Mouse (Mus musculus) CH12.LX (cell line): ENCODE results near the gene Prph. TPM values are rescaled to one million over a fixed set of nuclear protein-coding genes. Genes with fewer than 3 reads are reported as not detected.

ENCODE experiments used
- DNase-seq: peaks from one replicate; pipeline ENCODE4 v3.0.0-alpha.2; 2013; ENCODE audit errors: extremely low read depth
- H3K27ac ChIP-seq: 2 replicates; pipeline ENCODE4 v1.5.1; 2012; ENCODE audit warnings: low read depth, mild to moderate bottlenecking, control low read depth, moderate library complexity; ENCODE audit not compliant: insufficient read depth
- H3K27me3 ChIP-seq: replicated peaks from 2 replicates; pipeline ENCODE3; 2012; ENCODE audit warnings: inconsistent platforms
- H3K36me3 ChIP-seq, 2 experiments: replicated peaks in 1 of 2; 2 replicates each; pipeline versions ENCODE3 to v1.6.1; 2012; ENCODE audit warnings: inconsistent platforms in 1 of 2, low read length in 1 of 2, mild to moderate bottlenecking in 1 of 2, mixed read lengths in 1 of 2, moderate library complexity in 1 of 2; ENCODE audit not compliant: control insufficient read depth in 1 of 2, insufficient read depth in 1 of 2
- H3K4me1 ChIP-seq, 2 experiments: 2 replicates each; pipeline ENCODE4 v1.6.1; 2012; ENCODE audit warnings: inconsistent platforms in 1 of 2, moderate library complexity in 1 of 2; ENCODE audit not compliant: insufficient read depth in 2 of 2, control insufficient read depth in 1 of 2
- H3K4me2 ChIP-seq: 2 replicates; pipeline ENCODE4 v1.6.1; 2012; ENCODE audit warnings: low read depth, mild to moderate bottlenecking, control low read depth; ENCODE audit not compliant: poor library complexity, insufficient read depth, severe bottlenecking
- H3K4me3 ChIP-seq, 3 experiments: fragments of 150-350 bp in 1 of 3; sonication (generic) in 1 of 3; replicated peaks in 1 of 3; 2 replicates each; pipeline versions ENCODE3 to v1.5.1; 2011 to 2012; ENCODE audit warnings: low read depth in 2 of 3, low read length in 2 of 3, mild to moderate bottlenecking in 2 of 3, moderate library complexity in 2 of 3, control low read depth in 1 of 3, improper control_type of control experiment in 1 of 3, inconsistent platforms in 1 of 3, mixed read lengths in 1 of 3; ENCODE audit not compliant: poor library complexity in 1 of 3
- H3K79me2 ChIP-seq: replicated peaks from 2 replicates; pipeline ENCODE4 v1.6.1; 2012; ENCODE audit warnings: mild to moderate bottlenecking, moderate library complexity; ENCODE audit not compliant: control insufficient read depth, poor library complexity, insufficient read depth, severe bottlenecking; ENCODE audit errors: extremely low read depth
- H3K9ac ChIP-seq: 2 replicates; pipeline ENCODE4 v1.6.1; 2012; ENCODE audit warnings: low read depth, mild to moderate bottlenecking, control low read depth, moderate library complexity; ENCODE audit not compliant: insufficient read depth
- H3K9me3 ChIP-seq: replicated peaks from 2 replicates; pipeline ENCODE3; 2012; ENCODE audit warnings: low read length, inconsistent platforms, mixed read lengths
- BHLHE40 ChIP-seq: IDR thresholded peaks from 2 replicates; pipeline ENCODE4 v1.6.1; 2011; ENCODE audit warnings: mild to moderate bottlenecking, low read depth, low read length, improper control_type of control experiment
- CHD1 ChIP-seq: IDR thresholded peaks from 2 replicates; pipeline ENCODE4 v1.6.1; 2012; ENCODE audit warnings: low read depth, low read length, improper control_type of control experiment, inconsistent platforms
- E2F4 ChIP-seq: IDR thresholded peaks from 2 replicates; pipeline ENCODE4 v1.6.1; 2011; ENCODE audit warnings: low read depth, low read length, improper control_type of control experiment; ENCODE audit not compliant: insufficient replicate concordance
- ELF1 ChIP-seq: IDR thresholded peaks from 2 replicates; pipeline ENCODE4 v1.6.1; 2014; ENCODE audit warnings: low read depth, mild to moderate bottlenecking, inconsistent platforms, low read length, improper control_type of control experiment
- ETS1 ChIP-seq: conservative IDR thresholded peaks from 2 replicates; pipeline ENCODE4 v1.6.1; 2012; ENCODE audit warnings: low read depth, mild to moderate bottlenecking, inconsistent platforms, low read length, improper control_type of control experiment, moderate library complexity
- GABPA ChIP-seq: IDR thresholded peaks from 2 replicates; pipeline ENCODE4 v1.6.1; 2012; ENCODE audit warnings: low read depth, low read length, improper control_type of control experiment, inconsistent platforms; ENCODE audit not compliant: insufficient replicate concordance
- HCFC1 ChIP-seq: IDR thresholded peaks from 2 replicates; pipeline ENCODE4 v1.6.1; 2012; ENCODE audit warnings: low read depth, mild to moderate bottlenecking, inconsistent platforms, low read length, improper control_type of control experiment
- IRF4 ChIP-seq: IDR thresholded peaks from 2 replicates; pipeline ENCODE4 v1.6.1; 2014; ENCODE audit warnings: low read depth, mild to moderate bottlenecking, inconsistent platforms, low read length, improper control_type of control experiment
- JUN ChIP-seq: IDR thresholded peaks from 2 replicates; pipeline ENCODE4 v1.6.1; 2011; ENCODE audit warnings: low read depth, mild to moderate bottlenecking, low read length, improper control_type of control experiment, moderate library complexity; ENCODE audit not compliant: insufficient read depth
- JUND ChIP-seq: conservative IDR thresholded peaks from 2 replicates; pipeline ENCODE4 v1.6.1; 2011; ENCODE audit warnings: low read depth, low read length, improper control_type of control experiment
- KAT2A ChIP-seq: IDR thresholded peaks from 2 replicates; pipeline ENCODE4 v1.6.1; 2012; ENCODE audit warnings: low read length, improper control_type of control experiment, inconsistent platforms; ENCODE audit not compliant: insufficient replicate concordance
- MAX ChIP-seq: IDR thresholded peaks from 2 replicates; pipeline ENCODE4 v1.6.1; 2011; ENCODE audit warnings: low read length, improper control_type of control experiment
- MXI1 ChIP-seq: IDR thresholded peaks from 2 replicates; pipeline ENCODE4 v1.6.1; 2011; ENCODE audit warnings: mild to moderate bottlenecking, low read depth, low read length, improper control_type of control experiment
- NELFE ChIP-seq: IDR thresholded peaks from 2 replicates; pipeline ENCODE4 v1.6.1; 2011; ENCODE audit warnings: low read depth, low read length, improper control_type of control experiment
- NRF1 ChIP-seq: IDR thresholded peaks from 2 replicates; pipeline ENCODE4 v1.6.1; 2014; ENCODE audit warnings: low read depth, mild to moderate bottlenecking, inconsistent platforms, low read length, improper control_type of control experiment, moderate library complexity
- PAX5 ChIP-seq: IDR thresholded peaks from 2 replicates; pipeline ENCODE4 v1.6.1; 2012; ENCODE audit warnings: low read length, inconsistent platforms, mixed read lengths
- POLR2AphosphoS2 ChIP-seq: IDR thresholded peaks from 2 replicates; pipeline ENCODE4 v1.6.1; 2011; ENCODE audit warnings: low read depth, low read length, improper control_type of control experiment
- RAD21 ChIP-seq: IDR thresholded peaks from 2 replicates; pipeline ENCODE4 v1.6.1; 2011; ENCODE audit warnings: low read depth, mild to moderate bottlenecking, low read length, improper control_type of control experiment, moderate library complexity
- SIN3A ChIP-seq: IDR thresholded peaks from 2 replicates; pipeline ENCODE4 v1.6.1; 2012; ENCODE audit warnings: low read length, improper control_type of control experiment, inconsistent platforms
- SMC3 ChIP-seq: IDR thresholded peaks from 2 replicates; pipeline ENCODE4 v1.6.1; 2011; ENCODE audit warnings: low read depth, low read length, improper control_type of control experiment
- TBP ChIP-seq: conservative IDR thresholded peaks from 2 replicates; pipeline ENCODE4 v1.6.1; 2011; ENCODE audit warnings: low read depth, low read length, improper control_type of control experiment
- TCF12 ChIP-seq: IDR thresholded peaks from 2 replicates; pipeline ENCODE4 v1.6.1; 2014; ENCODE audit warnings: low read depth, mild to moderate bottlenecking, inconsistent platforms, low read length, improper control_type of control experiment
- USF1 ChIP-seq: IDR thresholded peaks from 2 replicates; pipeline ENCODE4 v1.6.1; 2014; ENCODE audit warnings: low read depth, mild to moderate bottlenecking, inconsistent platforms, low read length, improper control_type of control experiment
- USF2 ChIP-seq: conservative IDR thresholded peaks from 2 replicates; pipeline ENCODE4 v1.6.1; 2011; ENCODE audit warnings: low read depth, low read length, improper control_type of control experiment
- dilution Hi-C: fragments of 300-500 bp; cut with MboI; formaldehyde crosslinking; loops from 2 replicates; pipeline ENCODE4 v1.14.3; 2020; ENCODE audit warnings: low sequenced_read_pairs; ENCODE audit not compliant: extremely low pct_unique_long_range_greater_than_20kb, extremely low pct_ligation_motif_present
- in situ Hi-C: fragments of 300-500 bp; cut with MboI; formaldehyde crosslinking; loops from 3 replicates; pipeline ENCODE4 v1.14.3; 2019; ENCODE audit warnings: low sequenced_read_pairs, low pct_ligation_motif_present, low pct_unique_long_range_greater_than_20kb, mixed read lengths
- polyA plus RNA-seq: library from polyadenylated mRNA; unstranded; fragments of >175 nt; gene quantifications from 2 replicates; pipeline ENCODE4 v1.2.1, GENCODE M21; 2012; ENCODE audit warnings: low read depth; ENCODE audit not compliant: insufficient read length
- total RNA-seq, 2 experiments: library from RNA; depleted of rRNA; stranded (reverse); fragments of 300-350 nt in 1 of 2; fragments of >200 nt in 1 of 2; gene quantifications; 2 replicates each; pipeline ENCODE4 v1.2.3; 2012 to 2014

Prph gene
- total and polyA plus RNA-seq, 3 experiments: 0.12 TPM; not detected in 2

- Histone ChIP-seq H3K27ac (no peak overlapping the region), H3K36me3 (no peaks in the 10 kb centered on the region), H3K27me3 (no peaks in the 10 kb centered on the region), H3K9me3 (peaks cover 3% of the 10 kb centered on the region), H3K79me2 (no peaks in the 10 kb centered on the region), H3K4me1 (peaks cover 0 to 9% of the 10 kb centered on the region in 2 experiments; a peak in 2 of 4 replicates), H3K4me2 (no peak overlapping the region), H3K4me3 (no peak overlapping the region), H3K9ac (no peak overlapping the region)
- dilution Hi-C loops: no loop called here
- TF ChIP-seq ETS1 (no peak), USF1 (no peak), NRF1 (no peak), SMC3 (no peak), TBP (no peak), TCF12 (no peak), BHLHE40 (no peak), IRF4 (no peak), USF2 (no peak), MAX (no peak), JUND (no peak), RAD21 (no peak), ELF1 (no peak), SIN3A (no peak), E2F4 (no peak), GABPA (no peak), JUN (no peak)
- no peak for DNase-seq
- in situ Hi-C loops: no loop called here
These were observed 35.5 kb upstream of the Prph start for GRCm38 (mm10) chr15:99019436-99019835.

- Histone ChIP-seq H3K9ac (no peak overlapping the region), H3K27me3 (no peaks in the 10 kb centered on the region), H3K79me2 (no peaks in the 10 kb centered on the region), H3K9me3 (peaks cover 3% of the 10 kb centered on the region), H3K36me3 (no peaks in the 10 kb centered on the region), H3K4me3 (no peak overlapping the region), H3K4me1 (peaks cover 0 to 12% of the 10 kb centered on the region in 2 experiments; a peak in 2 of 4 replicates), H3K4me2 (no peak overlapping the region), H3K27ac (no peak overlapping the region)
- in situ Hi-C loops: no loop called here
- TF ChIP-seq ELF1: no peak
- TF ChIP-seq CHD1: no peak
- no peak for TF ChIP-seq TBP
- TF ChIP-seq PAX5: no peak
- no peak for TF ChIP-seq HCFC1
- no peak for TF ChIP-seq NELFE
- no peak for TF ChIP-seq E2F4
- no peak for TF ChIP-seq KAT2A
- TF ChIP-seq MXI1: no peak
- no peak for TF ChIP-seq SIN3A
- no peak for TF ChIP-seq POLR2AphosphoS2
- no peak for DNase-seq
- dilution Hi-C loops: no loop called here
These were observed 34.8 kb upstream of the Prph start for GRCm38 (mm10) chr15:99020171-99020570.
